Mouse (Mus musculus) olfactory bulb, adult 2 months (tissue): ENCODE measurements around the gene Trip6.

Experiments
- CTCF ChIP-seq: fragments of 200-500 bp; IDR thresholded peaks from 2 replicates; pipeline ENCODE4 v1.5.1; 2012; ENCODE audit warnings: low read depth, mild to moderate bottlenecking, low read length, moderate library complexity; ENCODE audit not compliant: insufficient read depth
- POLR2A ChIP-seq: fragments of 200-500 bp; IDR thresholded peaks from 2 replicates; pipeline ENCODE4 v1.6.1; 2012; ENCODE audit warnings: mild to moderate bottlenecking, low read depth, low read length, moderate library complexity; ENCODE audit not compliant: insufficient read depth

DNA sequence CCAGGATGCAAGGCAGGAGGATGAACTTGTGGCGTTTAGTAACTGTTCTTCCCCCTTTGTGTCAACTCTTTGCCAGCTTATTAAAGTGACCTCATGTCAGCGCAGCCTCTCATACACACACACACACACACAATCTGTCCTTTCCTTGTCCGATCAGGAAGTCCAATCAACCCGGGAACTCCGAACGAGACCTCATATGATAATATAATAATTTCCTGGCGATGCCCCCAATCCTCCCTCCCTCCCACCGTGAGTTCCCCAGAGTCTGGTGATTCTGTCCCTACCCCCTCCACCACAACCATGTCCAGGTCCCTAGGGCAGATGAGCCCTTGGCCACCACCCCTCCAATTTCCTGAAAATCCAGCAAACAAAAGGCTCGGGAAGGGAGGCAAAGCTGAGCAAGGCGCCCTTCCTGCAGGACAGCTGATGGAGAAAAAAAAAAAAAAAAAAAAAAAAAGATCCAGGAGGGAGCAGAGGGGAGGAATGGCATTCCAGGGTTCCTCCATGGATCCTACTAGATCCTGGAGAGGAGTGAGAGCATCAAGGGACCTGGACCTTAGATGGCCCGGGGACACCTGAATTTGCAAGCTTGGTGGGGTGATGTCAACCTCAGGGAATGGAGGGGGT lies 24.6 kb upstream of the Trip6 start:
- no peak for TF ChIP-seq CTCF
- no peak for TF ChIP-seq POLR2A
